ENCODE assay signal across 13 mouse cellular contexts in genomic region chr14:23786687-23787073, GRCm38 (mm10).
DNase-seq lines count a peak whose midpoint lies in the region; ATAC-seq and TF ChIP-seq lines count a peak whose summit lies in the region.
"Had no signal": no experiment of that assay in that cellular context is flagged by ENCODE, and none has a peak within 500 bp of the region (broad histone marks: within the 10 kb centered on the region; RNA-seq: fewer than 3 reads in every experiment).

No protein-coding gene starts in this region.

- in situ Hi-C loops in Patski (cut with MboI; ENCODE audit: low pct_unique_long_range_greater_than_20kb) = loop anchor here (5.0 kb wide), 1 partner anchor 211 kb away; no protein-coding TSS in a partner anchor

- peak overlapping the region; percentile 36 for H3K4me2 ChIP-seq in limb, embryonic 13.5 days (replicated peaks)
- H3K4me2 ChIP-seq in hindbrain, embryonic 13.5 days = no peak overlapping the region
- H3K4me2 ChIP-seq: liver, embryonic 11.5 days had no signal

- TF ChIP-seq CTCF in Patski (IDR thresholded peaks at IDR 0.05) = no peak

- CTCF ChIA-PET in Patski (lab: Charles Lee) = interaction anchor here (0.7 to 2.1 kb wide), 4 partner anchors 12 to 217 kb away, joined by 3 to 4 read pairs (median 4); no protein-coding TSS in a partner anchor

- no peaks in the 10 kb centered on the region for H3K27me3 ChIP-seq in Patski
- H3K27me3 ChIP-seq in limb, embryonic 13.5 days = peaks cover 13% of the 10 kb centered on the region; the same call in 1 of the 2 replicates
- H3K27me3 ChIP-seq in hindbrain, embryonic 13.5 days = no peaks in the 10 kb centered on the region

- no peak overlapping the region; the same call in 1 of the 2 replicates for H3K9ac ChIP-seq in limb, embryonic 13.5 days
- H3K9ac ChIP-seq in hindbrain, embryonic 13.5 days = no peak overlapping the region

- no peak overlapping the region for H3K4me3 ChIP-seq in limb, embryonic 13.5 days
- no peak overlapping the region for H3K4me3 ChIP-seq in hindbrain, embryonic 13.5 days
- H3K4me3 ChIP-seq: erythroblast, embryonic 14.5 days had no signal

- ATAC-seq in frontal cortex, adult (ENCODE audit: low TSS enrichment) = peak; percentile 3; the same call in 1 of the 2 replicates
- ATAC-seq in Patski = peak; percentile 65
- no peak for ATAC-seq in limb, embryonic 13.5 days (ENCODE audit: low FRiP score, low read depth)
- ATAC-seq in hindbrain, embryonic 13.5 days (ENCODE audit: low FRiP score) = no peak

- no peaks in the 10 kb centered on the region for H3K36me3 ChIP-seq in limb, embryonic 13.5 days
- H3K36me3 ChIP-seq in hindbrain, embryonic 13.5 days = no peaks in the 10 kb centered on the region

- POLR2A ChIA-PET in Patski (lab: Charles Lee) = interaction anchor here (0.9 kb wide), 1 partner anchor 218 kb away, joined by 3 read pairs; no protein-coding TSS in a partner anchor

- H3K4me1 ChIP-seq in limb, embryonic 13.5 days = peaks cover 29% of the 10 kb centered on the region
- peaks cover 15% of the 10 kb centered on the region for H3K4me1 ChIP-seq in hindbrain, embryonic 13.5 days (replicated peaks)

- no peaks in the 10 kb centered on the region for H3K9me3 ChIP-seq in limb, embryonic 13.5 days
- H3K9me3 ChIP-seq in hindbrain, embryonic 13.5 days = no peaks in the 10 kb centered on the region

- DNase-seq in frontal cortex, adult 2 months (ENCODE audit: extremely low spot score in 1 of 2, low spot score in 1 of 2) = no peak
- no peak for DNase-seq in Patski (ENCODE audit: low read depth, low spot score)
- peak; percentile 33 for DNase-seq in kidney, adult 9 months
- DNase-seq in ovary, postnatal 10 days (ENCODE audit: low spot score) = no peak
- no peak for DNase-seq in left cerebral cortex, adult 8-10 months (ENCODE audit: low spot score in 2 of 2)
- DNase-seq: cerebellum, adult 8-10 months; heart, adult 18-20 months; thymus, postnatal 25 days had no signal

- H3K27ac ChIP-seq in limb, embryonic 13.5 days = peak overlapping the region; percentile 55; the same call in 1 of the 2 replicates
- no peak overlapping the region for H3K27ac ChIP-seq in hindbrain, embryonic 13.5 days

- 31% methylated on average over 1 of the region's 1 CpGs for WGBS in limb, embryonic 13.5 days
- 45% methylated on average over 1 of the region's 1 CpGs for WGBS in hindbrain, embryonic 13.5 days

Comparison
In these comparisons a context has a peak if more than half of its experiments do, and no peak if none do; other contexts are left out.
1. ATAC-seq: peak in frontal cortex, adult (single experiment) and Patski (single experiment); none in limb, embryonic 13.5 days (single experiment) and hindbrain, embryonic 13.5 days (single experiment).